Mouse (Mus musculus): ENCODE measurements around the gene Tfrc. TPM values are rescaled to one million over a fixed set of nuclear protein-coding genes. Genes with fewer than 3 reads are reported as not detected.

Tfrc gene
- total and polyA plus RNA-seq, 3 experiments, result 14.2 to 620 (median 507) TPM

- H3K9me3 ChIP-seq (replicated peaks), result no peaks in the 10 kb centered on the region
- no peak overlapping the region for H3K4me3 ChIP-seq (ENCODE audit: low read depth, low read length)
- ATAC-seq (ENCODE audit: extremely low read depth, insufficient number of reproducible peaks, low FRiP score, poor library complexity, severe bottlenecking) (no peak), DNase-seq (ENCODE audit: low spot score) (no peak)
- H3K36me3 ChIP-seq (replicated peaks), result no peaks in the 10 kb centered on the region
- TF ChIP-seq TAL1 (conservative IDR thresholded peaks at IDR 0.05; ENCODE audit: low read depth, low read length) (no peak), GATA2 (IDR thresholded peaks at IDR 0.05; ENCODE audit: borderline replicate concordance, low read depth, low read length) (no peak), GATA1 (IDR thresholded peaks at IDR 0.05; ENCODE audit: borderline replicate concordance, low read length) (no peak), POLR2AphosphoS5 (IDR thresholded peaks at IDR 0.05; ENCODE audit: insufficient replicate concordance, low read depth, low read length) (no peak), CTCF (IDR thresholded peaks at IDR 0.05; ENCODE audit: low read depth, low read length) (no peak)
- H3K4me1 ChIP-seq (ENCODE audit: insufficient read depth, low read depth, low read length), result peaks cover 22% of the 10 kb centered on the region
- peaks cover 24% of the 10 kb centered on the region for H3K27me3 ChIP-seq (ENCODE audit: insufficient read depth, low read length)
Measured at GRCm38 (mm10) chr16:32594701-32595100, 14.0 kb upstream of the Tfrc start.

- TF ChIP-seq GATA1 (IDR thresholded peaks at IDR 0.05; ENCODE audit: borderline replicate concordance, low read length) (no peak), CTCF (IDR thresholded peaks at IDR 0.05; ENCODE audit: low read depth, low read length) (no peak), POLR2AphosphoS5 (IDR thresholded peaks at IDR 0.05; ENCODE audit: insufficient replicate concordance, low read depth, low read length) (no peak), GATA2 (IDR thresholded peaks at IDR 0.05; ENCODE audit: borderline replicate concordance, low read depth, low read length) (no peak), TAL1 (conservative IDR thresholded peaks at IDR 0.05; ENCODE audit: low read depth, low read length) (no peak)
- H3K36me3 ChIP-seq (replicated peaks), result no peaks in the 10 kb centered on the region
- peaks cover 22% of the 10 kb centered on the region for H3K27me3 ChIP-seq (ENCODE audit: insufficient read depth, low read length)
- H3K4me1 ChIP-seq (ENCODE audit: insufficient read depth, low read depth, low read length), result peaks cover 21% of the 10 kb centered on the region
- no peaks in the 10 kb centered on the region for H3K9me3 ChIP-seq (replicated peaks)
- H3K4me3 ChIP-seq (ENCODE audit: low read depth, low read length), result no peak overlapping the region
- ATAC-seq (ENCODE audit: extremely low read depth, insufficient number of reproducible peaks, low FRiP score, poor library complexity, severe bottlenecking), result no peak
- no peak for DNase-seq (ENCODE audit: low spot score)
Measured at GRCm38 (mm10) chr16:32595142-32595855, 13.4 kb upstream of the Tfrc start.

DNA sequence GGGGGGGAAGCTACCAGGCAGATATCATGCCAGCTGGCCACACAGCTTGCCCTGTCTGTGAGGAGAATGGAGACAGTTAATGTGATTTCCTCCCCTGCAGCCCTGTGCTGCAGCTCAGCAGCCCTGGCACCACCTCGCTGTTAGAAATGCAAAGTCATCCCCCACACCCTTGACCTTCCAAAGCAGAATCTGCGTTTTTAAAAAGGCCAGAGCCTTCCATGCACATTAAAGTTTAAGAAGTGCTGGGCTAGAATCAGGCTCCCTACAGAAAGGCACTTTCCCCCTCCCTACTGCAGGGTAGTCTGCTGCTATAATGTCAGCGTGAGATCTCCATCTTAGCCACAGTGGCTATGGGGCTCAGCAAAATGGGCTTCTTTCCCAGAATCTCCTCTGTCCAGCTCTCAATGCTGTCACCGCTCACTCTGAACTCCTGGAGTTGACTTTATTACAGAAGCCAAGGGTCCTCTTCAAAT lies 10.8 kb upstream of the Tfrc start:
- TF ChIP-seq CTCF (IDR thresholded peaks at IDR 0.05; ENCODE audit: low read depth, low read length), result no peak
- TF ChIP-seq GATA1 (IDR thresholded peaks at IDR 0.05; ENCODE audit: borderline replicate concordance, low read length), result no peak
- no peak for TF ChIP-seq GATA2 (IDR thresholded peaks at IDR 0.05; ENCODE audit: borderline replicate concordance, low read depth, low read length)
- Histone ChIP-seq H3K36me3 (replicated peaks) (no peaks in the 10 kb centered on the region), H3K4me3 (ENCODE audit: low read depth, low read length) (no peak overlapping the region; the same call in 1 of the 2 replicates), H3K9me3 (replicated peaks) (no peaks in the 10 kb centered on the region), H3K27me3 (ENCODE audit: insufficient read depth, low read length) (peaks cover 14% of the 10 kb centered on the region), H3K4me1 (ENCODE audit: insufficient read depth, low read depth, low read length) (peaks cover 21% of the 10 kb centered on the region)
- DNase-seq (ENCODE audit: low spot score) (no peak), ATAC-seq (ENCODE audit: extremely low read depth, insufficient number of reproducible peaks, low FRiP score, poor library complexity, severe bottlenecking) (peak; percentile 40; the same call in 1 of the 2 replicates)

DNA sequence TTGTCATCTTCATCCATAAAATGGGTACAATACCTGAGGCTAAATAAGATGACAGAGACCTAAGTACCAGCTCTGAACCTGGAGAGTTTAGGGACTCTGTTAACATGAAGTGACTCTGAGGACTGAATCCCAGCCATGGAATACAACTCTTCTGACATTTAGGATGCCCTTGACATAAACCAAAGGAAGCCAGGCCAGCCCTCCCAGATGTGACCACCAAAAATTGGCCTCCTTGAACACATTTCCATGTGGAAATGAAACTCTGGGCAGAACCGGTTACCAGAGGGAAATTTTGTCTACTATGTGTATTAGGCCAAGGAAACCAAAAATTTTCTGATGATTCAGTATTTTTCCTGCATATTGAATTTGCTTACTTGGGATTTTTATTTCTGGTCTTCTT lies 9.6 kb upstream of the Tfrc start:
- no peak for DNase-seq (ENCODE audit: low spot score)
- Histone ChIP-seq H3K4me1 (ENCODE audit: insufficient read depth, low read depth, low read length) (peaks cover 20% of the 10 kb centered on the region), H3K27me3 (ENCODE audit: insufficient read depth, low read length) (peaks cover 7% of the 10 kb centered on the region), H3K9me3 (replicated peaks) (no peaks in the 10 kb centered on the region), H3K4me3 (ENCODE audit: low read depth, low read length) (no peak overlapping the region), H3K36me3 (replicated peaks) (no peaks in the 10 kb centered on the region)
- TF ChIP-seq GATA1 (IDR thresholded peaks at IDR 0.05; ENCODE audit: borderline replicate concordance, low read length) (no peak), POLR2AphosphoS5 (IDR thresholded peaks at IDR 0.05; ENCODE audit: insufficient replicate concordance, low read depth, low read length) (no peak), CTCF (IDR thresholded peaks at IDR 0.05; ENCODE audit: low read depth, low read length) (no peak), TAL1 (conservative IDR thresholded peaks at IDR 0.05; ENCODE audit: low read depth, low read length) (no peak), GATA2 (IDR thresholded peaks at IDR 0.05; ENCODE audit: borderline replicate concordance, low read depth, low read length) (no peak)
- no peak for ATAC-seq (ENCODE audit: extremely low read depth, insufficient number of reproducible peaks, low FRiP score, poor library complexity, severe bottlenecking)

- TF ChIP-seq CTCF (IDR thresholded peaks at IDR 0.05; ENCODE audit: low read depth, low read length), result no peak
- no peak for TF ChIP-seq GATA1 (IDR thresholded peaks at IDR 0.05; ENCODE audit: borderline replicate concordance, low read length)
- no peak for TF ChIP-seq GATA2 (IDR thresholded peaks at IDR 0.05; ENCODE audit: borderline replicate concordance, low read depth, low read length)
- TF ChIP-seq POLR2AphosphoS5 (IDR thresholded peaks at IDR 0.05; ENCODE audit: insufficient replicate concordance, low read depth, low read length), result no peak
- TF ChIP-seq TAL1 (conservative IDR thresholded peaks at IDR 0.05; ENCODE audit: low read depth, low read length), result no peak
- Histone ChIP-seq H3K9me3 (replicated peaks) (no peaks in the 10 kb centered on the region), H3K36me3 (replicated peaks) (no peaks in the 10 kb centered on the region), H3K4me1 (ENCODE audit: insufficient read depth, low read depth, low read length) (peaks cover 21% of the 10 kb centered on the region), H3K4me3 (ENCODE audit: low read depth, low read length) (no peak overlapping the region), H3K27me3 (ENCODE audit: insufficient read depth, low read length) (no peaks in the 10 kb centered on the region)
- DNase-seq (ENCODE audit: low spot score) (no peak), ATAC-seq (ENCODE audit: extremely low read depth, insufficient number of reproducible peaks, low FRiP score, poor library complexity, severe bottlenecking) (no peak)
Measured at GRCm38 (mm10) chr16:32602193-32602685, 6.5 kb upstream of the Tfrc start.

DNA sequence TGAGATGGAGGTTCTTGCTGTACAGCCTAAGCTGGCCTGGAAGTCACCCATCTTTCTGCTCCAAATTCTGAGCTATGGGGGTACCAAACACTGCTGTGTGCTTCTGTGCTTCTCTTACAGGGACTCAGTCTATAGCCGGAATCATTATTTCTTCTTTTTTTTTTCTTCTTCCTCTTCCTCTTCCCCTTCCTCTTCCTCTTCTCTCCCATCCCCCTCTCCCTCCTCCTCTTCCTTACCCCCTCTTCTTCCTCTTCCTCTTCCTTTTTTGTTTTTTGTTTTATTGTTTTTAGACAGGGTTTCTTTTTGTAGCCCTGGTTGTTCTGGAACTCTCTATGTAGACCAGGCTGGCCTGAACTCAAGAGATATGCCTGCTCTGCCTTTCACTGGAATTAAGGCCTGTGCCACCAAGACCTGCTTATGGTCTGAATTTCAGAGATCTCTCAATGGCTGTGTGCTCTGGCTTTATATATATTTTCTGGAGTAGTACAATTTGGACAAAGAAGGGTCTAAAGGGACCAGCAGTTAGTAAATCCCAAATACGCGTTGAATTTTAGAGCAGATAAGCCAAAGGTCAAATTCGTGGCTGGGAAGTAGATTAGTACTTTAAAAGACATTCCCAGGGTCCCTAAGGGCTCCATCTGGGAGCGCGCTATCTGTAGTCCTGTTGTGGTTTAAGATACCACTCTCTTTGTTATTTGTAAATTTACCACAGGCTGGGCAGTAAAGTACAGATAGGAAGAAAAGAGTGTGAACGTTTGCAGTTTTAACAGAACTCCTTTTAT lies 967 bp upstream of the Tfrc start:
- no peak for DNase-seq (ENCODE audit: low spot score)
- no peak for TF ChIP-seq POLR2AphosphoS5 (IDR thresholded peaks at IDR 0.05; ENCODE audit: insufficient replicate concordance, low read depth, low read length)
- TF ChIP-seq TAL1 (conservative IDR thresholded peaks at IDR 0.05; ENCODE audit: low read depth, low read length), result 0 out of 2 replicates have a peak, but pooled peaks have one; percentile 24
- H3K4me3 ChIP-seq (ENCODE audit: low read depth, low read length), result no peak overlapping the region; the same call in 1 of the 2 replicates
- peaks cover 25% of the 10 kb centered on the region for H3K4me1 ChIP-seq (ENCODE audit: insufficient read depth, low read depth, low read length)
- no peak for ATAC-seq (ENCODE audit: extremely low read depth, insufficient number of reproducible peaks, low FRiP score, poor library complexity, severe bottlenecking)
- no peaks in the 10 kb centered on the region for H3K9me3 ChIP-seq (replicated peaks)
- peaks cover 10% of the 10 kb centered on the region for H3K36me3 ChIP-seq (replicated peaks)
- no peaks in the 10 kb centered on the region for H3K27me3 ChIP-seq (ENCODE audit: insufficient read depth, low read length)
